Mouse (Mus musculus) left cerebral cortex, postnatal 14 days (tissue): ENCODE measurements at regions not wholly inside any gene's neighbourhood (a gene's known extent, or its start where the extent isn't known, plus 50 kb on each side); places are given as distances from the start of the nearest gene placed in this dataset.

Experiments
- DNase-seq, 2 experiments: peaks; one replicate each; pipeline ENCODE4 v3.0.0; 2021 to 2022; ENCODE audit warnings: low spot score in 2 of 2, mixed read lengths in 1 of 2
- intact Hi-C: fragments of 180-260 bp; cut with DNase I; formaldehyde crosslinking; loops from one replicate; pipeline ENCODE4 v1.15.1; 2025

- intact Hi-C loops, result loop anchor here (10.0 kb wide), 1 partner anchor 1090 kb away; no protein-coding TSS in a partner anchor
- DNase-seq, result no peak
Measured at GRCm38 (mm10) chr16:76864392-76864791, 149.1 kb upstream of the Usp25 start.

GRCm38 (mm10) chr16:76855797-76856196 lies 157.7 kb upstream of the Usp25 start:
- DNase-seq, result no peak
- intact Hi-C loops, result no loop called here

DNA sequence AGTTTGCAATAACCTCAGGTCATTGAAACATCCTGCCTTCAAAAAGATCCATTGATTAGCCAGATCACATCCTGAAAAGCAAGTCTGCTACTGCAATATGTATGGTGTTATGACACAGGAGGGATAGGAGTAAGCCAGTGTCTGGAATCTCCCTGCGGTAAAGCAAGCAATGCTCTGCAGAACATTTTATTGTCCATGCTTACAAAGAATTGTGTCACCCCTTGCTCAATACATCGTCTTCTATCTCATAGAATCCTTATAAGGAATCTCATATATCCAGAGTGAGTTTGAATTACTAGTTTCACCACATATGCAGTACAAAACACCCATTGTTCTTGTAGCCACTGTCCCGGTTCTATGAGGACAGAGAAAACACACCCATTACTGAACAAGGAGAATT lies 162.1 kb upstream of the Usp25 start:
- intact Hi-C loops, result no loop called here
- no peak for DNase-seq

- DNase-seq, result no peak
- intact Hi-C loops, result no loop called here
Measured at GRCm38 (mm10) chr16:76837450-76837849, 176.1 kb upstream of the Usp25 start.

GRCm38 (mm10) chr16:76830371-76830770 lies 183.1 kb upstream of the Usp25 start:
- intact Hi-C loops, result no loop called here
- DNase-seq, result no peak

- DNase-seq, result peak; percentile 12 to 15
- intact Hi-C loops, result no loop called here
Measured at GRCm38 (mm10) chr16:76827674-76828441, 185.6 kb upstream of the Usp25 start.

- intact Hi-C loops, result no loop called here
- no peak for DNase-seq
Measured at GRCm38 (mm10) chr16:76821261-76821660, 192.2 kb upstream of the Usp25 start.

- intact Hi-C loops, result no loop called here
- DNase-seq, result no peak
Measured at GRCm38 (mm10) chr16:76816056-76816885, 197.2 kb upstream of the Usp25 start.

DNA sequence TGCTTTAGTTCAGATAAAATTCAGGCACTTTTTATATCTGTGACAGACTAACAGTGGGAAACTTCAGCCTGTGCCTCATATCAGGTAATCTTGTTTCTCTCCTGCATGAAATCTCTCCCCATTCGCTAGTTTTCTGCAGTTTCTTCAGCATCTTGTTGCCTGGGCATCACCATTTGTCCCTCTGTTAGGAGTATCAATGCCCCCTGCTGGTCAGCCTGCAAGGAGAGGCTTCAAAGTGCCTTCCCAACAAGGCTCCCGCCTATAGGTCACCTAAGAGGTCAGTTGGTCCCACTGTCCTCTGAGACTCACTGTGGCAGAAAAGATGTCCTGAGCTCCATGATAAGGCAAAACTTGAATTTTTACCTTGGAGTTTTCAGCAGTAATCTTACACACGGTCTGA lies 209.8 kb upstream of the Usp25 start:
- intact Hi-C loops, result no loop called here
- peak; percentile 6 to 32 for DNase-seq

DNA sequence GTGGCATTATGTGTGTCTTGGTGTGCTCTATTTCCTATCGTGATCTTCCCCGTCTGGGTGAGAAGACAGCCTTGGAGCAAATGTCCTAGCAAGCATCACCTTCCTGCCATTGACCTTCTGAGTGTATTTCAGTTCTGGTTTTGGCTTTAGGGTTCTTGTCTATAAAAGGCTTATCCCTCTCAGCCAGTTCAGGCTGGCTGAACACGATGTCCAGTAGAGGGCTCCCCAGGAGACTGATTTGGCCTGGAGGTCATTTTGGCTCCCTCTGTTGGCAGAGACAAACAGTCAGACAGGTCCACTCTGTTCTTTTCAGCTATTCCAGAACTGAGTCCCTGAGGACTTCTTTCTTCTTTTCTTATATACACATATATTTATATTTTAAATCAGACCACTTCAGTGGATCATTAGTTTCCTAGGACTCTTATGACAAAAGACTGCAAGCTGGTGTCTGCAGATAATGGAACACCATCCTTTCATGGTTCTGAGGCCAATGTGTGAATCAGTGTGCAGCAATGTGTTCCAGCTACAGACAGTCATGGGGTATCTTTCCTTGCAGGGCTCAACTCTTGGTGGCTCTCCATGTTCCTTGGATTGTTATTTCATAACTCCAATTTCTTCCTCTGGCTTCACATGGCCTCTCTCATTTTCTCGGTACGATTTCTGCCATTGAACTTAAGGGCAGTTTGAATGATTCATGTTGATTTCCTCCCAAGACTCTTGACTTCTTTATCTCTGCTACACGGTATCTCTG lies 226.9 kb upstream of the Usp25 start:
- peak; percentile 20 to 37 for DNase-seq
- intact Hi-C loops, result no loop called here

- DNase-seq, result no peak
- intact Hi-C loops, result no loop called here
Measured at GRCm38 (mm10) chr16:76782656-76783055, 230.8 kb upstream of the Usp25 start.

- no peak for DNase-seq
- intact Hi-C loops, result no loop called here
Measured at GRCm38 (mm10) chr16:76775790-76776189, 237.7 kb upstream of the Usp25 start.

- intact Hi-C loops, result no loop called here
- no peak for DNase-seq
Measured at GRCm38 (mm10) chr16:76774032-76774431, 239.5 kb upstream of the Usp25 start.

GRCm38 (mm10) chr16:76773466-76773865 lies 240.0 kb upstream of the Usp25 start:
- intact Hi-C loops, result no loop called here

GRCm38 (mm10) chr16:76768607-76769006 lies 244.9 kb upstream of the Usp25 start:
- intact Hi-C loops, result loop anchor here (10.0 kb wide), 1 partner anchor 394 kb away; the partner anchor contains the start of gene Nrip1
- DNase-seq, result peak; percentile 8 to 19

More at GRCm38 (mm10) chr16:76773466-76773865, 240.0 kb upstream of the Usp25 start:
- no peak for DNase-seq

DNA sequence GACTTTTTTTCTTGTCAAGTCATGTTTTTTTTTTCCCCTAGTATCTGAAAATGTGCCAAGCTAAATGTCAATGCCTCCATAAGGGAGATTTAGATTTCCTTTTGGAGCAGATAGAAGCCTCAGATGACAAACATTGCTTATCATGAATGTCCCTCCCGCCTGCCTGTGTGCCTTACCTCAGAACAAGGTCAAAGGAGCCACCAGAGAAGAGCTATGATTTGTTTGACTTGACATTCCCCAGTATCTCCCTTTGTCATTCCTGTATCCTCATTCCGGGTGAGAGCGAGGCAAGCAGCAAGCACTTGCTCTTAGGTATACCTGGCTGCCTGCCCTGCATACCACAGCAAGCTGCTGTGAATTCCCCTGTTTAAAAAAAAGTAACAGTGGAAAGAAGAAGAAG lies 246.9 kb upstream of the Usp25 start:
- intact Hi-C loops, result loop anchor here (10.0 kb wide), 1 partner anchor 392 kb away; the partner anchor contains the start of gene Nrip1
- no peak for DNase-seq

DNA sequence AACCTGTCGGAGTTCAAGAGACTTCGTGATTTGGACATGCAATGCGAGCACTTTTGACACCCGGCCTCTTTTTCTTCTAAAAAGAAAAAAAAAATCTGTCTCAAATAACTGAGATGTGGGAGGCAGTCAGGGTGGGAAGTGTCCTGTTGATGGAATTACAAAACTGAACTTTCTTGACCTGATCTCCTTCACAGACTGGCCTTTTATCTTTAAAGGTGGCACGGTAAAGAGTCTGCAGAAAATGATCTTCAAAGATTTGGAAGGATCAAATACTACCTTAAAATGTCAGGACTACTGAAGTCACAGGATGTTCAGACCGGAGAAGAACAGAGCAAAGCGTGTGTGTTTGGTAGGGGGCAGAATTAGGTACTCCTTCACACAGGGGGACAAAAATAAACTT lies 248.0 kb upstream of the Usp25 start:
- no peak for DNase-seq
- intact Hi-C loops, result loop anchor here (10.0 kb wide), 1 partner anchor 391 kb away; the partner anchor contains the start of gene Nrip1

- intact Hi-C loops, result loop anchor here (10.0 kb wide), 1 partner anchor 390 kb away; the partner anchor contains the start of gene Nrip1
- DNase-seq, result no peak
Measured at GRCm38 (mm10) chr16:76764994-76765393, 248.5 kb upstream of the Usp25 start.

- intact Hi-C loops, result loop anchor here (10.0 kb wide), 1 partner anchor 388 kb away; the partner anchor contains the start of gene Nrip1
- DNase-seq, result no peak
Measured at GRCm38 (mm10) chr16:76762619-76763283, 250.8 kb upstream of the Usp25 start.
